17 mouse cellular contexts compared by ENCODE assay signal in the genomic region with DNA sequence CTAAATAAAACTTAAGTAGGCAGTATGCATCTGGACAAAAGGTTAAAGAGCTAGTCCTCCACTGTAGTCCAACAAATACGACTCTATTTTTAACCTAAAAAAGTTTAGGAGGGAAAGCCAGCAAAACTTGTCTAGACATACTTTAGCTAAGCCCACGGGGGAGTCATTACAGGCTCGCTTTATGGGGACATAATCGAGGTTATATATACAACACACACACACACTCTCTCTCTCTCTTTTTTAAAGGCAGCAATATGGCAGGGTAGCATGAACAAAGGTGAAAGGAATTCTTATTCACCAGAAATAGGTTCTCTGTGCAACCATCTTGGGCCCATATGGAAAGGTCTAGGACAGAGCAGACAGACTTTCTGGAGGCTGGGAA.
DNase-seq lines count a peak whose midpoint lies in the region; ATAC-seq and TF ChIP-seq lines count a peak whose summit lies in the region.
"Had no signal": no experiment of that assay in that cellular context is flagged by ENCODE, and none has a peak within 500 bp of the region (broad histone marks: within the 10 kb centered on the region; RNA-seq: fewer than 3 reads in every experiment).

No protein-coding gene starts in this region.

- no peak for ATAC-seq in heart, embryonic 11.5 days (replicated peaks; ENCODE audit: insufficient number of reproducible peaks, low FRiP score, low TSS enrichment)
- ATAC-seq in midbrain, embryonic 12.5 days (ENCODE audit: low FRiP score, low read depth) = no peak
- ATAC-seq in midbrain, postnatal 0 days (ENCODE audit: low FRiP score) = no peak
- no peak for ATAC-seq in forebrain, embryonic 14.5 days
- ATAC-seq in limb, embryonic 14.5 days (ENCODE audit: low FRiP score, low read depth) = peak; percentile 81
- ATAC-seq in liver, embryonic 11.5 days (replicated peaks; ENCODE audit: low FRiP score) = no peak
- ATAC-seq: liver, postnatal 0 days had no signal

- peaks cover 21% of the 10 kb centered on the region for H3K4me1 ChIP-seq in heart, embryonic 10.5 days
- H3K4me1 ChIP-seq in heart, embryonic 11.5 days (ENCODE audit: control insufficient read depth, insufficient read depth, low read length) = peaks cover 17% of the 10 kb centered on the region
- H3K4me1 ChIP-seq in midbrain, embryonic 12.5 days = peaks cover 28% of the 10 kb centered on the region
- peaks cover 11% of the 10 kb centered on the region; the same call in 1 of the 2 replicates for H3K4me1 ChIP-seq in midbrain, postnatal 0 days (ENCODE audit: insufficient read depth, low read length)
- peaks cover 29% of the 10 kb centered on the region for H3K4me1 ChIP-seq in forebrain, embryonic 14.5 days (ENCODE audit: control insufficient read depth, insufficient read depth, low read length)
- H3K4me1 ChIP-seq in limb, embryonic 14.5 days (ENCODE audit: control insufficient read depth, insufficient read depth, low read length) = peaks cover 24% of the 10 kb centered on the region
- H3K4me1 ChIP-seq in liver, embryonic 11.5 days (replicated peaks; ENCODE audit: control insufficient read depth, insufficient read depth, low read length) = no peaks in the 10 kb centered on the region; the same call in 1 of the 2 replicates
- H3K4me1 ChIP-seq: megakaryocyte, embryonic 14.5 days had no signal

- no peak overlapping the region for H3K4me3 ChIP-seq in heart, embryonic 10.5 days
- no peak overlapping the region for H3K4me3 ChIP-seq in heart, embryonic 11.5 days (ENCODE audit: low read depth, low read length)
- H3K4me3 ChIP-seq in midbrain, embryonic 12.5 days = no peak overlapping the region
- H3K4me3 ChIP-seq in midbrain, postnatal 0 days (ENCODE audit: low read depth, low read length) = no peak overlapping the region
- H3K4me3 ChIP-seq in forebrain, embryonic 14.5 days (ENCODE audit: low read depth, low read length) = no peak overlapping the region
- no peak overlapping the region for H3K4me3 ChIP-seq in limb, embryonic 14.5 days (replicated peaks; ENCODE audit: low read length)
- H3K4me3 ChIP-seq in liver, embryonic 11.5 days (ENCODE audit: low read depth, low read length) = no peak overlapping the region
- H3K4me3 ChIP-seq: gastrocnemius, adult 2 months; heart, embryonic 15.5 days; hindbrain, embryonic 15.5 days; megakaryocyte, embryonic 14.5 days had no signal

- peak overlapping the region; percentile 69; the same call in 1 of the 2 replicates for H3K27ac ChIP-seq in heart, embryonic 10.5 days
- H3K27ac ChIP-seq in heart, embryonic 11.5 days (ENCODE audit: low read depth, low read length) = no peak overlapping the region
- H3K27ac ChIP-seq in midbrain, embryonic 12.5 days (replicated peaks) = 0 out of 2 replicates have a peak overlapping the region, but pooled peaks have one; percentile 35
- H3K27ac ChIP-seq in midbrain, postnatal 0 days (ENCODE audit: low read depth, low read length) = no peak overlapping the region
- peak overlapping the region; percentile 62; the same call in 1 of the 2 replicates for H3K27ac ChIP-seq in forebrain, embryonic 14.5 days (ENCODE audit: low read depth, low read length)
- peak overlapping the region; percentile 76 for H3K27ac ChIP-seq in limb, embryonic 14.5 days (replicated peaks; ENCODE audit: low read depth, low read length)
- no peak overlapping the region for H3K27ac ChIP-seq in liver, embryonic 11.5 days (ENCODE audit: low read depth, low read length)
- H3K27ac ChIP-seq: gastrocnemius, adult 2 months; heart, embryonic 15.5 days had no signal

- H3K27me3 ChIP-seq in heart, embryonic 10.5 days (ENCODE audit: insufficient read depth, poor library complexity, severe bottlenecking) = no peaks in the 10 kb centered on the region
- H3K27me3 ChIP-seq in heart, embryonic 11.5 days (ENCODE audit: control insufficient read depth, insufficient read depth, low read length) = no peaks in the 10 kb centered on the region
- peaks cover 57% of the 10 kb centered on the region for H3K27me3 ChIP-seq in midbrain, embryonic 12.5 days
- H3K27me3 ChIP-seq in midbrain, postnatal 0 days (ENCODE audit: insufficient read depth, low read length) = no peaks in the 10 kb centered on the region
- 0 out of 2 replicates have a peak, but pooled peaks cover 4% of the 10 kb centered on the region for H3K27me3 ChIP-seq in forebrain, embryonic 14.5 days (replicated peaks; ENCODE audit: control insufficient read depth, insufficient read depth, low read length)
- H3K27me3 ChIP-seq in limb, embryonic 14.5 days (ENCODE audit: control insufficient read depth, insufficient read depth, low read length) = no peaks in the 10 kb centered on the region
- H3K27me3 ChIP-seq in liver, embryonic 11.5 days (replicated peaks; ENCODE audit: control insufficient read depth, insufficient read depth, low read length) = no peaks in the 10 kb centered on the region
- H3K27me3 ChIP-seq: heart, embryonic 15.5 days had no signal

- no peak for TF ChIP-seq CTCF in midbrain, postnatal 0 days (IDR thresholded peaks at IDR 0.05)

- H3K9me3 ChIP-seq in heart, embryonic 10.5 days = no peaks in the 10 kb centered on the region
- no peaks in the 10 kb centered on the region for H3K9me3 ChIP-seq in heart, embryonic 11.5 days (replicated peaks; ENCODE audit: control insufficient read depth, low read length)
- H3K9me3 ChIP-seq in midbrain, embryonic 12.5 days = no peaks in the 10 kb centered on the region
- no peaks in the 10 kb centered on the region for H3K9me3 ChIP-seq in midbrain, postnatal 0 days (ENCODE audit: low read length)
- no peaks in the 10 kb centered on the region for H3K9me3 ChIP-seq in forebrain, embryonic 14.5 days (replicated peaks; ENCODE audit: control insufficient read depth, low read length)
- H3K9me3 ChIP-seq in limb, embryonic 14.5 days (ENCODE audit: control insufficient read depth, low read length) = no peaks in the 10 kb centered on the region
- H3K9me3 ChIP-seq in liver, embryonic 11.5 days (ENCODE audit: control insufficient read depth, low read length) = no peaks in the 10 kb centered on the region
- H3K9me3 ChIP-seq: heart, embryonic 15.5 days; hindbrain, embryonic 15.5 days had no signal

- H3K36me3 ChIP-seq in heart, embryonic 10.5 days = no peaks in the 10 kb centered on the region
- no peaks in the 10 kb centered on the region for H3K36me3 ChIP-seq in heart, embryonic 11.5 days (ENCODE audit: control insufficient read depth, insufficient read depth, low read length)
- H3K36me3 ChIP-seq in midbrain, embryonic 12.5 days = no peaks in the 10 kb centered on the region
- no peaks in the 10 kb centered on the region for H3K36me3 ChIP-seq in midbrain, postnatal 0 days (ENCODE audit: insufficient read depth, low read length)
- H3K36me3 ChIP-seq in forebrain, embryonic 14.5 days (ENCODE audit: control insufficient read depth, insufficient read depth, low read length) = no peaks in the 10 kb centered on the region
- H3K36me3 ChIP-seq in limb, embryonic 14.5 days (ENCODE audit: control insufficient read depth, insufficient read depth, low read length) = no peaks in the 10 kb centered on the region
- no peaks in the 10 kb centered on the region for H3K36me3 ChIP-seq in liver, embryonic 11.5 days (ENCODE audit: control insufficient read depth, insufficient read depth, low read length)
- H3K36me3 ChIP-seq: heart, embryonic 15.5 days; hindbrain, embryonic 15.5 days had no signal

- H3K4me2 ChIP-seq in heart, embryonic 11.5 days = no peak overlapping the region
- H3K4me2 ChIP-seq in midbrain, embryonic 12.5 days (replicated peaks) = no peak overlapping the region
- no peak overlapping the region for H3K4me2 ChIP-seq in midbrain, postnatal 0 days (ENCODE audit: low read depth, low read length, poor library complexity, severe bottlenecking)
- H3K4me2 ChIP-seq in forebrain, embryonic 14.5 days (ENCODE audit: low read length) = no peak overlapping the region
- no peak overlapping the region for H3K4me2 ChIP-seq in limb, embryonic 14.5 days (replicated peaks; ENCODE audit: low read depth, low read length, severe bottlenecking)
- H3K4me2 ChIP-seq in liver, embryonic 11.5 days = no peak overlapping the region
- H3K4me2 ChIP-seq: heart, embryonic 15.5 days; hindbrain, embryonic 15.5 days had no signal

- WGBS in heart, embryonic 10.5 days = 68% methylated on average over 4 of the region's 4 CpGs
- 67% methylated on average over 4 of the region's 4 CpGs for WGBS in heart, embryonic 11.5 days (ENCODE audit: insufficient replicate concordance)
- 72% methylated on average over 4 of the region's 4 CpGs for WGBS in midbrain, embryonic 12.5 days
- 70% methylated on average over 4 of the region's 4 CpGs for WGBS in midbrain, postnatal 0 days
- WGBS in forebrain, embryonic 14.5 days = 35% methylated on average over 4 of the region's 4 CpGs
- 3% methylated on average over 4 of the region's 4 CpGs for WGBS in limb, embryonic 14.5 days
- 65% methylated on average over 4 of the region's 4 CpGs for WGBS in liver, embryonic 11.5 days

- no peak for TF ChIP-seq POLR2A in limb, embryonic 14.5 days (IDR thresholded peaks at IDR 0.05; ENCODE audit: borderline replicate concordance, extremely low read depth, insufficient read depth, insufficient read length)

- no peak overlapping the region for H3K9ac ChIP-seq in heart, embryonic 11.5 days (ENCODE audit: low read depth, low read length)
- H3K9ac ChIP-seq in midbrain, embryonic 12.5 days (replicated peaks) = no peak overlapping the region
- H3K9ac ChIP-seq in midbrain, postnatal 0 days (replicated peaks; ENCODE audit: low read length, poor library complexity, severe bottlenecking) = no peak overlapping the region
- 0 out of 2 replicates have a peak overlapping the region, but pooled peaks have one; percentile 22 for H3K9ac ChIP-seq in forebrain, embryonic 14.5 days (ENCODE audit: low read length)
- no peak overlapping the region for H3K9ac ChIP-seq in limb, embryonic 14.5 days (ENCODE audit: low read depth, low read length, severe bottlenecking)
- H3K9ac ChIP-seq in liver, embryonic 11.5 days (ENCODE audit: low read depth, low read length) = no peak overlapping the region
- H3K9ac ChIP-seq: heart, embryonic 15.5 days; hindbrain, embryonic 15.5 days; liver, postnatal 0 days had no signal

- no peak for DNase-seq in heart, embryonic 10.5 days (ENCODE audit: low spot score)
- no peak for DNase-seq in midbrain, postnatal 0 days (ENCODE audit: low spot score)
- no peak for DNase-seq in forebrain, embryonic 14.5 days (ENCODE audit: low spot score)
- DNase-seq in limb, embryonic 14.5 days (ENCODE audit: low spot score) = peak; percentile 85
- DNase-seq in liver, embryonic 11.5 days (ENCODE audit: low spot score) = no peak
- DNase-seq in spleen, postnatal 4 days (ENCODE audit: low spot score in 2 of 2) = no peak
- DNase-seq: adrenal gland, adult 8-10 months; cerebellum, adult 11-12 months; cerebellum, postnatal 36 days; gastrocnemius, adult 2 months; liver, postnatal 0 days; lung, postnatal 14 days had no signal

Comparison
In these comparisons a context has a peak if more than half of its experiments do, and no peak if none do; other contexts are left out.
1. H3K27ac ChIP-seq: peak in heart, embryonic 10.5 days (single experiment), midbrain, embryonic 12.5 days (single experiment), forebrain, embryonic 14.5 days (single experiment) and limb, embryonic 14.5 days (single experiment); none in heart, embryonic 11.5 days (single experiment), midbrain, postnatal 0 days (single experiment) and liver, embryonic 11.5 days (single experiment).